8 mouse cellular contexts compared by ENCODE assay signal in the genomic region with DNA sequence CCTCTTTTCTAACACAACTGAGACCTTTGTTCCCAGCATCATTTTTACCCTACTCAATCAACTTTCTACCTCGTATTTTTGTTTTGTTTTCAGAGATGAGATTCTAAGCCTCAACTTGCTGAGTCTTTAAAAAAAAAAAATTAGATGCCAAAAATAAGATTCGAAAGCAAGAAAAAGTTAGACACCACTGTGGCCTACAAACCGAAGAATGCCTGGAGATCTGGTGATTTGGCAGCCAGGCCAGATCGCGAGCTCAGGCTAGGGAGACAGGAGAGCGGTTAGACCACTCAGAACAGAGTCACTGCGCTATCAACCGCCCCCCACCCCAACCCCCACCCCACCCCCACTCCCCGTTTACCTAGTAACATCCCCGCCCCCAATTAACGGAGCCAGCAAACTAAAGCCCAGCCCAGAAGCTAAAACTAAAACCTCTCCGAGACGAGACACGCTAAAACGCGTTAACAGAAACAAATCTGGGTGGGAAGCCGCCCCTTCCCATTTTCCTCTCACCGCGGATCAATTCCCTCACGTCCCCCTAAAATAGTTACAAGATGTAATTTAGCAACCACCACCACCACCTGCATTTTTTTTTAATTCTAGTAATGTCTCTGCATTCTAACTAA. TPM values are rescaled to one million over a fixed set of nuclear protein-coding genes. Genes with fewer than 3 reads are reported as not detected.
DNase-seq lines count a peak whose midpoint lies in the region; ATAC-seq and TF ChIP-seq lines count a peak whose summit lies in the region.

No protein-coding gene starts in this region.

- peak overlapping the region; percentile 90 for H3K4me3 ChIP-seq in E14TG2a.4 (replicated peaks; ENCODE audit: low read length)
- peak overlapping the region; percentile 78 for H3K4me3 ChIP-seq in embryonic facial prominence, embryonic 11.5 days (ENCODE audit: low read depth, low read length)
- H3K4me3 ChIP-seq in neural tube, embryonic 15.5 days (replicated peaks), result peak overlapping the region; percentile 95

- H3K27me3 ChIP-seq in E14TG2a.4 (ENCODE audit: insufficient read depth, low read length), result no peaks in the 10 kb centered on the region
- no peaks in the 10 kb centered on the region for H3K27me3 ChIP-seq in embryonic facial prominence, embryonic 11.5 days (ENCODE audit: control insufficient read depth, insufficient read depth, low read length)
- H3K27me3 ChIP-seq in neural tube, embryonic 15.5 days (replicated peaks), result no peaks in the 10 kb centered on the region

- WGBS in embryonic facial prominence, embryonic 11.5 days, result 8% methylated on average over 20 of the region's 20 CpGs
- 10% methylated on average over 20 of the region's 20 CpGs for WGBS in neural tube, embryonic 15.5 days

- no peak overlapping the region; the same call in 1 of the 2 replicates for H3K27ac ChIP-seq in embryonic facial prominence, embryonic 11.5 days (replicated peaks; ENCODE audit: low read depth, low read length)
- no peak overlapping the region; the same call in 1 of the 2 replicates for H3K27ac ChIP-seq in neural tube, embryonic 15.5 days (replicated peaks)

- peak; percentile 84 for DNase-seq in heart, adult 11 months
- no peak for DNase-seq in heart, postnatal 36 days
- DNase-seq in embryonic facial prominence, embryonic 11.5 days (ENCODE audit: low spot score), result no peak
- peak; percentile 10 for DNase-seq in kidney, postnatal 14 days
- DNase-seq in ovary, adult 18-20 months (ENCODE audit: low spot score), result no peak

- peak overlapping the region; percentile 28; the same call in 1 of the 2 replicates for H3K9ac ChIP-seq in embryonic facial prominence, embryonic 11.5 days (replicated peaks; ENCODE audit: low read length)
- H3K9ac ChIP-seq in neural tube, embryonic 15.5 days (replicated peaks), result peak overlapping the region; percentile 99; the same call in 1 of the 2 replicates

- intact Hi-C loops in heart, postnatal 36 days (cut with DNase I), result loop anchor here (5.0 kb wide), 2 partner anchors 45 to 105 kb away; no protein-coding TSS in a partner anchor

- no peaks in the 10 kb centered on the region for H3K9me3 ChIP-seq in E14TG2a.4 (ENCODE audit: low read length)
- no peaks in the 10 kb centered on the region for H3K9me3 ChIP-seq in embryonic facial prominence, embryonic 11.5 days (replicated peaks; ENCODE audit: control insufficient read depth, low read length)
- no peaks in the 10 kb centered on the region for H3K9me3 ChIP-seq in neural tube, embryonic 15.5 days (replicated peaks)

- TF ChIP-seq CTCF in E14TG2a.4 (conservative IDR thresholded peaks at IDR 0.05; ENCODE audit: low read length), result no peak

- no peak for ATAC-seq in embryonic facial prominence, embryonic 11.5 days (replicated peaks; ENCODE audit: insufficient number of reproducible peaks, low FRiP score, low TSS enrichment, low read depth)
- no peak for ATAC-seq in neural tube, embryonic 15.5 days (ENCODE audit: low FRiP score)
- no peak for ATAC-seq in megakaryocyte progenitor cell, adult 5-6 weeks (replicated peaks; ENCODE audit: poor library complexity)

- H3K36me3 ChIP-seq in E14TG2a.4 (ENCODE audit: insufficient read depth, low read length), result peaks cover 38% of the 10 kb centered on the region
- H3K36me3 ChIP-seq in embryonic facial prominence, embryonic 11.5 days (replicated peaks; ENCODE audit: control insufficient read depth, insufficient read depth, low read depth, low read length), result no peaks in the 10 kb centered on the region
- H3K36me3 ChIP-seq in neural tube, embryonic 15.5 days, result peaks cover 6% of the 10 kb centered on the region; the same call in 1 of the 2 replicates

- peaks cover 65% of the 10 kb centered on the region for H3K4me1 ChIP-seq in E14TG2a.4 (replicated peaks; ENCODE audit: low read depth, low read length)
- no peaks in the 10 kb centered on the region for H3K4me1 ChIP-seq in embryonic facial prominence, embryonic 11.5 days (ENCODE audit: control insufficient read depth, insufficient read depth, low read length)
- H3K4me1 ChIP-seq in neural tube, embryonic 15.5 days, result peaks cover 32% of the 10 kb centered on the region

- peak overlapping the region; percentile 66 for H3K4me2 ChIP-seq in embryonic facial prominence, embryonic 11.5 days (ENCODE audit: low read depth, low read length)
- peak overlapping the region; percentile 81 for H3K4me2 ChIP-seq in neural tube, embryonic 15.5 days

RNA-seq across cellular contexts. Expression of a gene that starts 2.0 kb away (rescaled TPM):
- 1 to 10 TPM; 1.5 to 1.8 TPM for total RNA-seq in heart, postnatal 36 days (2021)
- 9.9 and 11.3 TPM in 2 replicates for polyA plus RNA-seq in embryonic facial prominence, embryonic 11.5 days (2014; fragmentation: Nextera tagmentation; extraction: Ambion mirVana)
- polyA plus RNA-seq in neural tube, embryonic 15.5 days (2015; fragmentation: Nextera tagmentation; extraction: Ambion mirVana), result 4.5 and 5.4 TPM in 2 replicates
- 4.8 and 9.0 TPM in 2 replicates for total RNA-seq in megakaryocyte progenitor cell, adult 5-6 weeks (2015)
- total RNA-seq in megakaryocyte progenitor cell, adult 5-6 weeks (2017), result 0.84 and 2.0 TPM in 2 replicates

RNA-seq across cellular contexts. Expression of a gene that starts 2.7 kb away (rescaled TPM):
- 100 to 1,000 TPM; 189 to 213 TPM for total RNA-seq in heart, postnatal 36 days (2021)
- 71.9 and 82.7 TPM in 2 replicates for polyA plus RNA-seq in embryonic facial prominence, embryonic 11.5 days (2014; fragmentation: Nextera tagmentation; extraction: Ambion mirVana)
- 37.3 and 42.0 TPM in 2 replicates for polyA plus RNA-seq in neural tube, embryonic 15.5 days (2015; fragmentation: Nextera tagmentation; extraction: Ambion mirVana)
- 100 and 112 TPM in 2 replicates for total RNA-seq in megakaryocyte progenitor cell, adult 5-6 weeks (2015)
- 189 and 250 TPM in 2 replicates for total RNA-seq in megakaryocyte progenitor cell, adult 5-6 weeks (2017)

Comparison
In these comparisons a context has a peak if more than half of its experiments do, and no peak if none do; other contexts are left out.
1. DNase-seq: peak in heart, adult 11 months (single experiment) and kidney, postnatal 14 days (single experiment); none in heart, postnatal 36 days (0 of 2), embryonic facial prominence, embryonic 11.5 days (single experiment) and ovary, adult 18-20 months (single experiment).
2. Peak in every context shown above with its lines, with median percentiles within 50 percentile points of each other: H3K4me3 ChIP-seq.